Mouse (Mus musculus): ENCODE measurements around the gene Gm37240.

The Gm37240 gene

GRCm38 (mm10) chr3:85109221-85109620 lies 778.1 kb downstream of the Gm37240 start:
- DNase-seq: no peak

DNA sequence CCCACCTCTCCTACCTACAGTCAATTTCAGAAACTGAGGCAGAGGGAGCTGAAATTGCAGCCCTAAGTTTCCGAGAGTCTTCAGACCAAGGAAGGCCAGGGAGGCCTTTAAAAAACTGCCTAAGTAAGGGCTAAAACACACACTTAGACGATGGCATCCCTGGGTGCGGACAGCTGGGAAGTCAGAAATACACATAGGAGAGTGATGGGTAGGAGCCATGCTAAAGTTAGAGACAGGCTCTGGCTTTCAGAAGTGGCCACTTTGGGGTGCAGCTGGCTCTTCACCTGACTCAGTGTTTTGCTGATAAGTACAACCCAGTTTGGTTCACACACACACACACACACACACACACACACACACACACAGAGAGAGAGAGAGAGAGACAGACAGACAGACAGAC lies 778.9 kb downstream of the Gm37240 start:
- no peak for DNase-seq

DNA sequence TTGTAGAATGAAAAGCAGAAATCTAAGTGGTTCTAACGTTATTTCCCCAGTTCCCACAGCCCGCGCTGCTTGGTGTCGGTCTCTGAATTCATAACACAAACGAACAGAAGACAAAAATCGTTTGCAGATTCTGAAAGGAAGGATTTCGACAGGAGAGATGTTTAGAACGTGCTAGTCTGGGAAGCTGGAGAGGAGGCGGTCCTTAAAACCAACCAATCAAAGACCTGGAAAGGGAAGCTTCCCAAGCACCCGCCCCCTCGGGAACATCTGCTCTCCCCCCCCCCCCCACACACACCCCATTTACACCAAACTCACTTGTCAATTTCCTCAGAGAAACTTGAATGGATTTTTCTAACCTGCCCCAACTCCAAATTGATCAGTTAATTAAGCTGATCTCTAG lies 780.4 kb downstream of the Gm37240 start:
- DNase-seq: no peak

DNA sequence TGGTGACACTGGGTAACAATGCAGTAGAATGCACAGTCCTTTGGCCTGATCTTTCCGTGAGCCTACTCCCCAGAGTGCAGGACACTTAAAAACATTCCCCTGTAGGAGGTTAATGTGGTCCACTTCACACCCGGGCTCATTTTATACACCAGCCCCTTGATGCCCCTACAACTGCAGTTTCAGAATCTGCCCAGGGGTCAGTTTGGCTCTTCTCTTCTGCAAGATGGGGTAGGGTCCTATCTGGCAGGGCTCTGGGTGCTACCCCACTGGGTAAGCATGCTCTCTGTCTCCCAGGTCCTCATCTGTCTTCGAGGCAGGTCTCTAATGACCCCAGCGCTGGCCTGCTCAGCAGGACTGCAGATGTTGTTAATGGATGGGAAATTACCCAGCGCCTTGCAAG lies 783.0 kb downstream of the Gm37240 start:
- DNase-seq: no peak

- DNase-seq: no peak
Measured at GRCm38 (mm10) chr3:85080882-85081558, 806.3 kb downstream of the Gm37240 start.

GRCm38 (mm10) chr3:85064113-85064512 lies 823.2 kb downstream of the Gm37240 start:
- no peak for DNase-seq

- DNase-seq: no peak
Measured at GRCm38 (mm10) chr3:85060153-85060552, 827.2 kb downstream of the Gm37240 start.

DNA sequence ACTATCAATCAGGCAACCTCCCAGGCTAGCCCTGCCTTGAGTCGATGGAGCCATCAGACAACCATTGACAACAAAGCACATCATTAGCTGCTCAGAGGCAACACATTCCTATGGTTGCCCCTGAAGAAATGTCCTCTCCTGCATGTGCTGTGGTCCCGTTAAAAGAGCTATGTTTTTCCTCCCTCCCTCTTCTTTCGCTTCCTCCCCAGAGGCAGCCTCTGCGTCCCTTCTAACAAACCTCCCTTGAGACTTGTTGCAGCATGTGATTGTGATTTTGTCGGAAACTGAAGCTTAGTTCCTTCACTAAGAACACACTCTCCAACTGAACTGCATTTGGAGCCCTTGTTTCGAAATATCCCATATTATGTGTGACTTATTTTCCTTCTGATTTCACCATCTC lies 830.1 kb downstream of the Gm37240 start:
- no peak for DNase-seq

- DNase-seq: no peak
Measured at GRCm38 (mm10) chr3:85053526-85053925, 833.8 kb downstream of the Gm37240 start.

GRCm38 (mm10) chr3:85052196-85052595 lies 835.1 kb downstream of the Gm37240 start:
- DNase-seq: no peak

- DNase-seq: no peak
Measured at GRCm38 (mm10) chr3:85048569-85048968, 838.7 kb downstream of the Gm37240 start.

- DNase-seq: no peak
Measured at GRCm38 (mm10) chr3:85043679-85044218, 843.6 kb downstream of the Gm37240 start.

GRCm38 (mm10) chr3:85042126-85042525 lies 845.2 kb downstream of the Gm37240 start:
- no peak for DNase-seq

- no peak for DNase-seq
Measured at GRCm38 (mm10) chr3:85029141-85029540, 858.2 kb downstream of the Gm37240 start.

DNA sequence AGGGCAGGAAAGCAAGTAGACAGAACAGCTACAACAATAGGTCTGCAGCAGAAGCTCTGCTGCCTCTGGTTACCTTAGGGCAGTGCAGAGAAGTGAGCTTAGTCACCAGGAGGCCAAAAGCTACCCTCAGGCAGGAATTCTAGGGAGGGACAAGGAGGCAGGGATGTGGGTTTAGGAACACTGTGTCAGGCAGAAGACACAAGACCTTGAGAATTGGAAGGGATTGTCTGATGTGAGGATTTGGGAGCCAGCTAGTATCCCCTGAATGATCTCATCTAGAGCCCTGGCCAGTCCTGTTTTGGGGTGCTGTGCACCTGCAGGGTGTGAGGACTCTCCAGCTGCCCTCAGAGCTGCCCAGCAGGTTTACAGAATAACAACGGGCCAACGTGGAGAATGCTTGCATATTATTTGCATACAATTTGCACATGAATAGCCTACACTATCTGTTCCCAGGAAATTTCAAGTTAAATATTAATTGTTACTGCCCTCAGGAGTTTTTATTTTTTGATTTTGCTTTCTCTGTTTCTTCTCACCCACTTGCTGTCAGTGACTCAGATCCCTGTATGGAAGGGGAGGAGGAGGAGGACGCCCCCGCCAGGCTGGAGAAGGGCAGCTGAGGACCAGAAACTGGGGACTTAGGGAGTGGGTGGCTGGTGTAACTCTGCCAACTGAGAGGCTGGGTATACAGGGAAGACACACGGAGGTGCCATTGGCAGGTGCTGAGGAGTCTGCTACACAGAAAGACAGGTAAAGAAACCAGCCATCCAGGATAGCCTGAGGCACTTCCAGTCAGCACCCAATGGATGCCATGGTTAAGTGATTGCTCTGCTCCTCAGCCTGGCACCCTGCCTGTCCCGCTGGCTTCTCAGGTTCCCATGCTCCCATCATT lies 862.3 kb downstream of the Gm37240 start:
- no peak for DNase-seq

GRCm38 (mm10) chr3:85024237-85024636 lies 863.1 kb downstream of the Gm37240 start:
- no peak for DNase-seq

GRCm38 (mm10) chr3:85022800-85023199 lies 864.5 kb downstream of the Gm37240 start:
- no peak for DNase-seq

DNA sequence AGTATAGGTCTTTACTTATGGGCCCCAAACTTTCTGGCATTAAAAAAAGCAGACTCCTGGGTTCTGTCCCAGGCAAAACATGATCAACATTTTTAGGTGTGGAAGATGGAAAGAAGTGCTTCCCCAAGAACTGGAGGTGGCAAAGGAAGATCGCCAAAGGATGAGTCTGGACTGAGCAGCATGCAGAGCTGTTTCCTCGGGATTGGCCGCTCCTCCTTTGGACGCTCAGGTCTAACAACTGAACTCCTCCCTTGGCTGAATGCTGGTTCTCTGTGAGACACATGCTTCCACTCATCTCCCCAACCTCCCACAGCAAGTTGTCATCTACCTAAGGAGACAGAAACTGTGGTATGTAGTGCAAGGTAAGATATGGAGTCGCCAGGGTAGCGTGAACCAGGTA lies 865.5 kb downstream of the Gm37240 start:
- no peak for DNase-seq

DNA sequence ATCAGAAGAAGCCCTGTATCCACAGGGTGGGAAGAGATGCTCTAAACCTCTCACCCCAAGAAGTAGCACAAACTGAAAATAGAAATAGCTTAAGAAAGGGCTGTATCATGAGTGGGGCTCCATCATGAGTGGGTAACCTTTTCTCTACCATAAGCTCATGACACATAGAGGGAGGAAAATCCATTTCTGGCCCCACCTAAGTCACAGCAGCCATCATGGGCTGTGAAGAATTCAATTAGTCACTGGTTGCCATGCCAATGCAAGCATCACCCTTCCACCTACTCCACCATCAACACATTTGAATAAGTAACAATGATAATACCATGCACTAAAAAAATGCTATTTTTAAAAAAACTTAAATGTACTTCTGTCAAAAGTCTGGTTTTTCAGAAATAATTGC lies 867.2 kb downstream of the Gm37240 start:
- no peak for DNase-seq

GRCm38 (mm10) chr3:85015667-85016066 lies 871.7 kb downstream of the Gm37240 start:
- DNase-seq: no peak

- no peak for DNase-seq
Measured at GRCm38 (mm10) chr3:85012889-85013288, 874.4 kb downstream of the Gm37240 start.

GRCm38 (mm10) chr3:85005257-85005656 lies 882.1 kb downstream of the Gm37240 start:
- no peak for DNase-seq

DNA sequence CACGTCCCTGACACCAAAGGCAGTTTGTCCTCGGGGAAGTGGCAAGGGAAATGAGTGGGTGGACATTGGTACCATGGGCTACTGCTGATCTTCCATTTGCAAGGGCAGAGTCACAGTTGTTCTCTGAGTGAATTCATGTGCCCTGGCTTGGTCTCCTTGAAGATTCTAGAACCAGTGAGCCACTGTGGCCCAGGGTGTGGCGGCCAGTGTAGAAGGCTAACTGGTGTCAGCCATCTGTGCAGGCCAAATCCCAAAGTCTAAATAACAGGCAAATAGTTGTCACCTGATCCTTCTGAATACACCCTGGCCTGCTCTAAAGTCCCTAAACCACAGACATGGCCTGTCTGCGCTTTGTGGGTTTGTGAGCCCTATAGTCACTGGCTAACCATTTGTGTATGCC lies 898.4 kb downstream of the Gm37240 start:
- DNase-seq: no peak

GRCm38 (mm10) chr3:84985121-84985625 lies 902.1 kb downstream of the Gm37240 start:
- no peak for DNase-seq
